Mouse (Mus musculus) cerebellum, adult 2 months (tissue): Measurements from ENCODE around the gene Zfc3h1. TPM values are rescaled to one million over a fixed set of nuclear protein-coding genes. Genes with fewer than 3 reads are reported as not detected.

Experiments
- DNase-seq, 2 experiments: peaks; one replicate each; pipeline ENCODE4 v3.0.0; 2021
- H3K27ac ChIP-seq: fragments of 200-500 bp; 2 replicates; pipeline ENCODE4 v1.5.1; 2012; ENCODE audit warnings: low read length, control low read depth, inconsistent platforms; ENCODE audit not compliant: insufficient read depth
- H3K27me3 ChIP-seq: fragments of 200-500 bp; 2 replicates; pipeline ENCODE4 v1.6.1; 2012; ENCODE audit warnings: inconsistent platforms, mild to moderate bottlenecking, low read length, moderate library complexity; ENCODE audit not compliant: control insufficient read depth, insufficient read depth
- H3K4me1 ChIP-seq: fragments of 200-500 bp; 2 replicates; pipeline ENCODE4 v1.6.1; 2011; ENCODE audit warnings: low read length; ENCODE audit not compliant: control insufficient read depth, insufficient read depth
- H3K4me3 ChIP-seq: fragments of 200-500 bp; replicated peaks from 2 replicates; pipeline ENCODE3; 2011; ENCODE audit warnings: mild to moderate bottlenecking, low read depth, low read length, control low read depth; ENCODE audit not compliant: insufficient read depth
- CTCF ChIP-seq: fragments of 200-500 bp; IDR thresholded peaks from 2 replicates; pipeline ENCODE4 v1.5.1; 2011; ENCODE audit warnings: low read depth, mild to moderate bottlenecking, control low read depth, low read length, moderate library complexity, borderline replicate concordance; ENCODE audit not compliant: insufficient read depth
- POLR2A ChIP-seq: fragments of 200-500 bp; IDR thresholded peaks from 2 replicates; pipeline ENCODE4 v1.6.1; 2011; ENCODE audit warnings: low read length, control low read depth, borderline replicate concordance; ENCODE audit not compliant: insufficient read depth
- WGBS: fragments of 180-500 bp; shearing (Covaris S2); methylation state at CpG from one replicate; pipeline ENCODE4 v1.1.7; 2018; 5-methylcytosine and 5-hydroxymethylcytosine counted together
- polyA plus RNA-seq: library from polyadenylated mRNA; depleted of rRNA; stranded (reverse); fragments of >200 nt; gene quantifications from 2 replicates; pipeline ENCODE4 v1.2.3, GENCODE M21; 2012

The Zfc3h1 gene
- polyA plus RNA-seq, 1 experiment: 98.8 TPM

- TF ChIP-seq POLR2A (no peak), CTCF (no peak)
- H3K27ac ChIP-seq: no peak overlapping the region
- no peak overlapping the region for H3K4me3 ChIP-seq
- WGBS: 91% methylated on average over 7 of the region's 7 CpGs
- no peaks in the 10 kb centered on the region for H3K27me3 ChIP-seq
- H3K4me1 ChIP-seq: no peaks in the 10 kb centered on the region
- no peak for DNase-seq
Measured at GRCm38 (mm10) chr10:115349509-115349908, 35.2 kb upstream of the Zfc3h1 start.

- Histone ChIP-seq H3K4me3 (no peak overlapping the region), H3K27me3 (no peaks in the 10 kb centered on the region), H3K4me1 (no peaks in the 10 kb centered on the region), H3K27ac (no peak overlapping the region)
- DNase-seq: no peak
- TF ChIP-seq CTCF (no peak), POLR2A (no peak)
- 75% methylated on average over 2 of the region's 2 CpGs for WGBS
Measured at GRCm38 (mm10) chr10:115350810-115351397, 33.9 kb upstream of the Zfc3h1 start.

DNA sequence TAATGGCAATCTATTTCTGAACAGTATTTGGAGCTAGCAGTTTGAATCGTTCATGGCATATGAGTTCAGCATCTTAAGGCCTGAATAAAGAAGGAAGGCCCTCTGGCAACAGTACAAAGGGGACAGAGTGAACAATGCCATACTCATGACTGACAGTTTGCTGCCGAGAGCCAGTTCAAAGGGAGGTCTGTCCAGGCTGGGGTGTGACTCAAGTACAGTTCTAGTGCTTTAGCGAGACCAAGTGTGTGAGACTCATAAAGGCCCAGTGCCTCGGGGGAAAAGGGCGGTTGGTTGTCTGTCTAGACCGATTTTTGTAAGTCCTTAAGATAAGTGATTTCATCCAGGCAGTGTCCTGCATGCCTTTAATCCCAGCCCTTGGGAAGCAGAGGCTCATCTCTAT is 30.2 kb upstream of the Zfc3h1 start:
- Histone ChIP-seq H3K27me3 (no peaks in the 10 kb centered on the region), H3K4me3 (no peak overlapping the region), H3K27ac (no peak overlapping the region), H3K4me1 (no peaks in the 10 kb centered on the region)
- no peak for TF ChIP-seq CTCF
- no peak for TF ChIP-seq POLR2A
- WGBS: 39% methylated on average over 6 of the region's 6 CpGs
- no peak for DNase-seq

DNA sequence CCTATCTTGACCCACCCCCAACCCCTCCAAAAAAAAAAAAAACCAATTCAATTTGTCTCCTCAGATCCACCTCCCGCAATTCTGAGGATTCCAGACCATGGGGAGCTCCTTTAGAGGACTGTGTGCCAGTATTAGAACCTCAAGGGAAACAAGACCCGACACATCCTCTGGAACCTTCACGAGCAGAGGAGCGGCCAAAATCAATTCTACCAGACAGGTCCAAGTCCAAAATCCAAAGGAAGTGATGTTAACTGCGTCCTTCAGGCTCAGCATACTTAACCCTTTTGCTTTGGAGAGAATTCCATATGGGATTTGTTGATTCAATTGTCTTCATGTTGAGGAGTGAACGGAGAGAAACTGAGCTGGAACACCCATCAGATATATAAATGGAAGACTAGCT is 29.7 kb upstream of the Zfc3h1 start:
- H3K4me3 ChIP-seq: no peak overlapping the region
- DNase-seq: no peak
- no peaks in the 10 kb centered on the region for H3K4me1 ChIP-seq
- H3K27ac ChIP-seq: no peak overlapping the region
- TF ChIP-seq CTCF (no peak), POLR2A (no peak)
- H3K27me3 ChIP-seq: no peaks in the 10 kb centered on the region
- WGBS: 80% methylated on average over 6 of the region's 6 CpGs

DNA sequence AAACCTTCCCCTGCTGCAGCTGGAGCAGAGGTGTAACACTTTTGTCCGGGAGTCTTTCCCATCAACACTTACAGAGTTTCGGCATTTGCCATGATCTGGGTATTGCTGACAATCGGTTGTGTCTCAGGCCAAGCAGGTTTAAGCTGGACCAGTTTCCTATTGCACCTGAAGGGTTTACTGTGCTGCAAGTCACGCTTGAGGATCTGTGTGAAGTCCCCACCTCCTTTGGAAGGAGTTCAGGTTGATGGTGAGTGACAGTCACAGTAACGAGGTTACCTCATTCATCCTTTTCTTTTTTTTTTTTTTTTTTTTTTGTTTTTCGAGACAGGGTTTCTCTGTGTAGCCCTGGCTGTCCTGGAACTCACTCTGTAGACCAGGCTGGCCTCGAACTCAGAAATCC is 28.7 kb upstream of the Zfc3h1 start:
- no peak for DNase-seq
- TF ChIP-seq POLR2A: no peak
- TF ChIP-seq CTCF: no peak
- WGBS: 86% methylated on average over 6 of the region's 7 CpGs

DNA sequence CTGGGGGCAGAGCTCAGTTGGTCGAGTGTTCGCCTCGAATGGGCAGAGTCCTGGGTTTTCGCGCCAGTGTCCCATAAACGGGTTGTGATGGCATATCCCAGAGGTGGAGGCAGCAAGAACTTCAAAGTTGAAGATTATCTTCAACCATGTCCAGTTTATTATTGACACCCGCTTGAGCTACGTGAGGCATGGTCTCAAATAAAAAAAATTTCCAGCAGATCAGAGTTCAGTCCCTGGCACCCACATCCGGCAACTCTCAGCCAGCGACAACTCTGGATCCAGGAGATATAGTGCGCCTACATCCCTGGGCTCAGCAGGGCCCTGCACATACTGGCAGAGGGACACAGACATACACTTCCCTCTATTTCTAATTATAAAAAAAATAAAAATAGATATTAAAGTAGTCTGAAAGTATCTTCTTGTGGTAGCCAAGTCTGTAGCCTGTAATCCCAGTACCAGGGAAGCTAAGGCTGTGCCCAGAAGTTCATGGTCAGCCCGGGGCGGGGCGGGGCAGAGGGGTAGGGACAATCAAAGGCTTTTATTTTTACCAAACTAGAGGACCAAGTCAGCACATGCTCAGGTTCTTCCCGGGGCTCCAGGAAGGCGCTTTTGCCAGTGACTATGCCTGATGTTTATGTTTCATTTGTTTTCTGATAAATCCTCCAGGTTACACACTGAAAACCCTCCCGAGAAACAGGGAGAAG is 26.4 kb upstream of the Zfc3h1 start:
- Histone ChIP-seq H3K4me1 (0 out of 2 replicates have a peak, but pooled peaks cover 3% of the 10 kb centered on the region), H3K27me3 (no peaks in the 10 kb centered on the region), H3K27ac (no peak overlapping the region), H3K4me3 (no peak overlapping the region)
- DNase-seq: no peak
- TF ChIP-seq CTCF (no peak), POLR2A (no peak)
- WGBS: 92% methylated on average over 17 of the region's 17 CpGs

More for the DNA sequence above, 28.7 kb upstream of the Zfc3h1 start:
- Histone ChIP-seq H3K27me3 (no peaks in the 10 kb centered on the region), H3K27ac (no peak overlapping the region), H3K4me3 (no peak overlapping the region), H3K4me1 (0 out of 2 replicates have a peak, but pooled peaks cover 2% of the 10 kb centered on the region)

DNA sequence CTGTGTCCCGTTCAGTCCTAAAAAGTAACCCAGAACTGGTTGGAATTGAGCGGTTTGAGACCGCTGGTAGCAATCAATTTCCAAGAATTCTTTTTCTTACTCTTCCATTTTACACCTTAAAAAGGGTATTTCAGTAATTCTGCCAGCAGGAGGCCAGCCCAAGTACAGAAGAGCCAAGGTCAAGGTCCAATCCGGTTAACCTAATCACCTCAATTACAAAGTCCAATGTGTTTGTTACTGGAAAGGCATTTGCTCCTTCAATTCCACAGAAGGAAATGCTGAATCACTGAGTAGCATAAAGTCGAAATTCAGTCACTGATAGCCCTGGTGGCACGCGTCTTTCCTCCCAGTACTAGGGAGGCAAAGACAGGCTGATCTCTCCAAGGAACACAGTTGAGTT is 25.7 kb upstream of the Zfc3h1 start:
- H3K27ac ChIP-seq: no peak overlapping the region
- DNase-seq: no peak
- H3K27me3 ChIP-seq: no peaks in the 10 kb centered on the region
- WGBS: 91% methylated on average over 7 of the region's 7 CpGs
- TF ChIP-seq POLR2A (no peak), CTCF (no peak)
- H3K4me3 ChIP-seq: no peak overlapping the region
- H3K4me1 ChIP-seq: 0 out of 2 replicates have a peak, but pooled peaks cover 3% of the 10 kb centered on the region
